Mouse (Mus musculus) erythroblast, adult 5-6 weeks (primary cell): ENCODE measurements around the gene Gpr39. TPM values are rescaled to one million over a fixed set of nuclear protein-coding genes. Genes with fewer than 3 reads are reported as not detected.

Experiments
- ATAC-seq: replicated peaks from 2 replicates; pipeline ENCODE4 v1.8.0; 2016; ENCODE audit warnings: moderate number of reproducible peaks, mild to moderate bottlenecking, moderate TSS enrichment, inconsistent platforms; ENCODE audit not compliant: poor library complexity, low FRiP score, severe bottlenecking
- total RNA-seq, 2 experiments: library from RNA; stranded (forward) in 1 of 2; stranded (reverse) in 1 of 2; fragments of 150-400 nt in 1 of 2; fragments of 200-764, 138-1000 nt in 1 of 2; gene quantifications; 2 replicates each; pipeline versions ENCODE4 v1.2.3 to v1.2.4; 2015 to 2017; ENCODE audit warnings: low replicate concordance in 2 of 2

The Gpr39 gene
- total RNA-seq, 2 experiments from 2014 or later = not detected

GRCm38 (mm10) chr1:125912601-125913600 lies 236.1 kb downstream of the Gpr39 start, which contains the start of gene Lypd1:
Gene Lypd1, minus strand, starts transcription at chr1:125913101.
- ATAC-seq = no peak

- no peak for ATAC-seq
Measured at GRCm38 (mm10) chr1:125920696-125921095, 243.9 kb downstream of the Gpr39 start.

- no peak for ATAC-seq
Measured at GRCm38 (mm10) chr1:125923062-125923461, 246.3 kb downstream of the Gpr39 start.

Other genes with a start within 250 kb of the Gpr39 start
- 203 and 242 TPM in 2 replicates for gene Actr3, start 241.3 kb upstream of the Gpr39 start, total RNA-seq (2015; ENCODE audit: low replicate concordance)
- gene Actr3, start 241.3 kb upstream of the Gpr39 start, total RNA-seq (2017; ENCODE audit: low replicate concordance) = 316 and 347 TPM in 2 replicates
- gene Slc35f5, start 116.4 kb upstream of the Gpr39 start, total RNA-seq (2015; ENCODE audit: low replicate concordance) = 0.84 and 0.96 TPM in 2 replicates
- 0.68 and 1.8 TPM in 2 replicates for gene Slc35f5, start 116.4 kb upstream of the Gpr39 start, total RNA-seq (2017; ENCODE audit: low replicate concordance)
- gene Lypd1, start 236.1 kb downstream of the Gpr39 start, total RNA-seq (2015; ENCODE audit: low replicate concordance) = not detected in 2 replicates
- not detected in 2 replicates for gene Lypd1, start 236.1 kb downstream of the Gpr39 start, total RNA-seq (2017; ENCODE audit: low replicate concordance)